Mouse (Mus musculus) left cerebral cortex, postnatal 10 days (tissue): Measurements from ENCODE around the gene Bcam. TPM values are rescaled to one million over a fixed set of nuclear protein-coding genes. Genes with fewer than 3 reads are reported as not detected.

Experiments used
- DNase-seq, 2 experiments: peaks; one replicate each; pipeline ENCODE4 v3.0.0; 2021 to 2022; ENCODE audit warnings: low spot score in 2 of 2, mixed read lengths in 1 of 2; ENCODE audit errors: extremely low spot score in 1 of 2
- intact Hi-C: fragments of 180-260 bp; cut with DNase I; formaldehyde crosslinking; loops from one replicate; pipeline ENCODE4 v1.15.1; 2025
- total RNA-seq, 2 experiments: library from RNA; stranded (reverse); gene quantifications; 2 replicates each; pipeline ENCODE4 v1.2.3; 2021

Bcam gene
- total RNA-seq, 2 experiments from 2014 or later: 10.3 to 10.9 TPM

GRCm38 (mm10) chr7:19760021-19760420, 10.8 kb downstream of the Bcam start:
- intact Hi-C loops: no loop called here
- no peak for DNase-seq

GRCm38 (mm10) chr7:19758623-19759022, 12.2 kb downstream of the Bcam start:
- DNase-seq: no peak
- intact Hi-C loops: no loop called here

- intact Hi-C loops: no loop called here
Observed at GRCm38 (mm10) chr7:19755851-19756786, 14.7 kb downstream of the Bcam start.

GRCm38 (mm10) chr7:19755008-19755407, 15.8 kb downstream of the Bcam start:
- intact Hi-C loops: no loop called here
- no peak for DNase-seq

More at GRCm38 (mm10) chr7:19755851-19756786, 14.7 kb downstream of the Bcam start:
- peak in 1 of 2 experiments; percentile 87 for DNase-seq

GRCm38 (mm10) chr7:19754065-19754464, 16.8 kb downstream of the Bcam start:
- intact Hi-C loops: no loop called here
- DNase-seq: no peak

GRCm38 (mm10) chr7:19753587-19753986, 17.2 kb downstream of the Bcam start:
- peak in 1 of 2 experiments; percentile 74 for DNase-seq
- intact Hi-C loops: no loop called here

GRCm38 (mm10) chr7:19752652-19753051, 18.2 kb downstream of the Bcam start:
- no peak for DNase-seq
- intact Hi-C loops: no loop called here

GRCm38 (mm10) chr7:19751070-19751383, 19.8 kb downstream of the Bcam start:
- intact Hi-C loops: loop anchor here (2.0 kb wide), 1 partner anchor 40 kb away; no protein-coding TSS in a partner anchor
- no peak for DNase-seq

- intact Hi-C loops: loop anchor here (2.0 kb wide), 1 partner anchor 40 kb away; no protein-coding TSS in a partner anchor
- DNase-seq: peak; percentile 81 to 92
Observed at GRCm38 (mm10) chr7:19750217-19751069, 20.4 kb downstream of the Bcam start, which contains the start of gene Nectin2. TSS of gene Nectin2 (minus strand) at chr7:19750483.

- peak; percentile 95 to 99 for DNase-seq
- intact Hi-C loops: loop anchor here (2.0 kb wide), 1 partner anchor 41 kb away; no protein-coding TSS in a partner anchor
Observed at GRCm38 (mm10) chr7:19749389-19750216, 21.2 kb downstream of the Bcam start.

GRCm38 (mm10) chr7:19748219-19749195, 22.3 kb downstream of the Bcam start:
- peak in 1 of 2 experiments; percentile 62 for DNase-seq
- intact Hi-C loops: no loop called here

- intact Hi-C loops: no loop called here
- peak in 1 of 2 experiments; percentile 55 for DNase-seq
Observed at GRCm38 (mm10) chr7:19747420-19748218, 23.2 kb downstream of the Bcam start.

GRCm38 (mm10) chr7:19746426-19747201, 24.2 kb downstream of the Bcam start:
- intact Hi-C loops: no loop called here

GRCm38 (mm10) chr7:19745971-19746370, 24.8 kb downstream of the Bcam start:
- intact Hi-C loops: no loop called here

More at GRCm38 (mm10) chr7:19746426-19747201, 24.2 kb downstream of the Bcam start:
- peak in 1 of 2 experiments; percentile 37 for DNase-seq

GRCm38 (mm10) chr7:19744590-19745385, 26.0 kb downstream of the Bcam start:
- intact Hi-C loops: no loop called here
- peak in 1 of 2 experiments; percentile 68 for DNase-seq

More at GRCm38 (mm10) chr7:19745971-19746370, 24.8 kb downstream of the Bcam start:
- no peak for DNase-seq
